Mouse (Mus musculus): ENCODE measurements around the gene Itga7.

Gene Itga7

DNA sequence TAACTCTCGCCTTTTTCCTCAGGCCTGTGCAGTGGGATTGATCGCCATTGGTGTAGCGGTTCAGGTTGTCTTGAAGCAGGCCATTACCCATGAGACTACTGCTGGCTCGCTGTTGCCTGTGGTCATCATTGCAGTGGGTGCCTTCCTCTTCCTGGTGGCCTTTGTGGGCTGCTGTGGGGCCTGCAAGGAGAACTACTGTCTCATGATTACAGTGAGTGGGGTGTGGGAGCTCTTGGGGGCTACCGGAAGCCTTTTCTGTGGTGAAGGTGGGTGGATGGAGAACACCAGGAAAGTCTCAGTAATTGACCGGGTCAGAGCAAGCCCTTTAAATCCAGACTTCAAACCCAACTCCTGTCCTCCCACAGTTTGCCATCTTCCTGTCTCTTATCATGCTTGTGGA, 22.2 kb upstream of the Itga7 start:
- DNase-seq (ENCODE audit: low spot score) = no peak

DNA sequence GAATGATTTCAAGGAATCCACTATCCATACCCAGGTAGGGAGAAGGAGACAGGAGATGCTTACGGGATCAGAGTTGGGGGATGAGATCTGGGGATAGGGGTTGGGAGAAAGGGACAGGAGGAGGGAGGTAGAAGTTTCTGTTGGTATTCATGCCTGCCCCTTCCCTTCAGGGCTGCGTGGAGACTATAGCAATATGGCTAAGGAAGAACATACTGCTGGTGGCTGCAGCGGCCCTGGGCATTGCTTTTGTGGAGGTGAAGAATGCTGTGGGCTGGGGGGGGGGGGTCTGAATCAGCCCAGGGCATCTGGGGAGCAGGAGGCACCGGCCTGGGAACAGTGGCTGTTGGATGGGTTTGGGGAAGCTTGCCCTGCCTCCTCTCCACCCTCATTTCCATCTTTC, 21.4 kb upstream of the Itga7 start:
- no peak for DNase-seq (ENCODE audit: low spot score)

DNA sequence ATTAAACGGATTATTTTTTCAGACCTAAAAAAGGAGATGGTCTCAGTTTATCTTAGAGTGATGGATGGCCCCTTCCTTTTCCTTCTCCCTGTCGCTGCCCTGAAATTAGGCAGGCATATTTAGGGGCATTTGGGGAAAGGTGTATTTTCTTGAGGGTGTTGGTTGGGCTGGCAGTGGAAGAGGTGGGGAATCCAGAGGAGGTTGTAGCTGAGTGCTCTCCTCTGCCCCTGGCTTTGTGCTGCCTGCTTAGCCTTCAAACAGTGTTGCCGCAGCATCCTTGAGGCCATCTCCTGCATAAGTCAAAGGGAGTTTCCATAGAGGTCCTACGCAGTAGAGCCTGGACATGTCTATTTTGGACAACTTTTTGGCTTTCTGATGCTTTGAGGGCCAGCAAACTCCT, 20.8 kb upstream of the Itga7 start:
- no peak for DNase-seq (ENCODE audit: low spot score)

DNA sequence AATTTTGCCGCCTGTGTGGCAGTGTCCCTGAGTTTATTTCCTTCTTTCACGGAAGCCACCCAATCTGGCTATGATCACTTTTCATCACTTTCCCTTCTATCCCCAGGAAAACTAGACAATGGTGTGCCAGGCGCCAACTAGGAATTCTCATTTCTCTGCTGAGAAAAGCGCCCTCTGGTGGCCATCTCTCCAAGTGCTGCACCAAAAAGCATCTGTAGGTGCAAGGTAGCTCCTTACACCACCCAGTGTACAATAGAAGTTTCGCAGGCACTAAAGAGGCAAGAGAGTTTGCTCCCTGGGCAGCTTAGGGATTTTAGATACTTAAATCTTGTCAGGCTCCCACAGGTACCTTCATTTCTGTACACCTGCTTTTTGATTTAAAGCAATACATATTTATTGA, 20.4 kb upstream of the Itga7 start:
- DNase-seq (ENCODE audit: low spot score) = peak; percentile 65

DNA sequence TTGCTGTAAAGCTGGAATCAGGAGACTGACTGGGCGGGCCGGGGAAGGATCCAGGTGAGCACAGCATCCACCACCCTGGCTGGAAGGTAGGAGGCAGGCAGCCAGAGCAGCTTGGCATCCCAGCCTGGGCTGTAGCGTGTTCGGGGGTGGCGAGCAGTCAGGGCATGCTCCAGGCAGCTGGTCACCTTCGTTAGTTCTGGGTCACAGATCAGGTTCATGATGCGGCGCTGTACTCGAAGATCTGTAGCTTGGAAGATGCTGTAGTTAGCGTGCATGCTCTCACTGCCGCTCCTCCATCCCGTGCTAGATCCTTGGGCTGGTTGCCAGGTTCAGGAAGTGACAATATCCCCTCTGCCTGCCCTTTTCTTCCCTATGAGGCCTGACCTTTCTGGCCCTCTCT, 19.9 kb upstream of the Itga7 start:
- DNase-seq (ENCODE audit: low spot score) = no peak

GRCm38 (mm10) chr10:128915550-128915949, 18.1 kb upstream of the Itga7 start:
- no peak for DNase-seq (ENCODE audit: low spot score)

DNA sequence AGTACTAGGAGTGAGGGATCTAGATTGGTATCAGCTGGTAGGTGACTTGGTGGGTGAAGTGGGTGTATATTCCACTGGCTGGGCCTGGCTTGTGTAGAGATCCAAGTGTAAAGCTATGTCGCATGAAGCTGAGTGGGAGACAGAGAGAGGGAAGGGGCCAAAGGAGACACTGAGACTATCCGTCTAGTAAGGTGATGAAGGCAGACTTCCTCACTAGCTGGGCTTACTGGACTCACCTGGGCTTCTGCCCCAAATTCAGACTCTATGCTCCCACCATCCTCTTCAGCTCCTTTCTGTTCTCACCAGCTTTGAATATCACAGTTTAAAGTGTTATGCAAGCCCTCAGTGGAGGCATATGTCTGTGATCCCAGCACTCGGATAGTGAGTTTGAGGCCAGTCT, 17.0 kb upstream of the Itga7 start:
- no peak for DNase-seq (ENCODE audit: low spot score)

- DNase-seq (ENCODE audit: low spot score) = no peak
Observed at GRCm38 (mm10) chr10:128917400-128917799, 16.2 kb upstream of the Itga7 start.

- no peak for DNase-seq (ENCODE audit: low spot score)
Observed at GRCm38 (mm10) chr10:128918246-128918645, 15.4 kb upstream of the Itga7 start.

- no peak for DNase-seq (ENCODE audit: low spot score)
Observed at GRCm38 (mm10) chr10:128919203-128919631, 14.4 kb upstream of the Itga7 start.

GRCm38 (mm10) chr10:128919966-128920365, 13.7 kb upstream of the Itga7 start:
- no peak for DNase-seq (ENCODE audit: low spot score)

- DNase-seq (ENCODE audit: low spot score) = no peak
Observed at GRCm38 (mm10) chr10:128920736-128921161, 12.9 kb upstream of the Itga7 start.

GRCm38 (mm10) chr10:128921251-128921650, 12.4 kb upstream of the Itga7 start:
- DNase-seq (ENCODE audit: low spot score) = no peak

DNA sequence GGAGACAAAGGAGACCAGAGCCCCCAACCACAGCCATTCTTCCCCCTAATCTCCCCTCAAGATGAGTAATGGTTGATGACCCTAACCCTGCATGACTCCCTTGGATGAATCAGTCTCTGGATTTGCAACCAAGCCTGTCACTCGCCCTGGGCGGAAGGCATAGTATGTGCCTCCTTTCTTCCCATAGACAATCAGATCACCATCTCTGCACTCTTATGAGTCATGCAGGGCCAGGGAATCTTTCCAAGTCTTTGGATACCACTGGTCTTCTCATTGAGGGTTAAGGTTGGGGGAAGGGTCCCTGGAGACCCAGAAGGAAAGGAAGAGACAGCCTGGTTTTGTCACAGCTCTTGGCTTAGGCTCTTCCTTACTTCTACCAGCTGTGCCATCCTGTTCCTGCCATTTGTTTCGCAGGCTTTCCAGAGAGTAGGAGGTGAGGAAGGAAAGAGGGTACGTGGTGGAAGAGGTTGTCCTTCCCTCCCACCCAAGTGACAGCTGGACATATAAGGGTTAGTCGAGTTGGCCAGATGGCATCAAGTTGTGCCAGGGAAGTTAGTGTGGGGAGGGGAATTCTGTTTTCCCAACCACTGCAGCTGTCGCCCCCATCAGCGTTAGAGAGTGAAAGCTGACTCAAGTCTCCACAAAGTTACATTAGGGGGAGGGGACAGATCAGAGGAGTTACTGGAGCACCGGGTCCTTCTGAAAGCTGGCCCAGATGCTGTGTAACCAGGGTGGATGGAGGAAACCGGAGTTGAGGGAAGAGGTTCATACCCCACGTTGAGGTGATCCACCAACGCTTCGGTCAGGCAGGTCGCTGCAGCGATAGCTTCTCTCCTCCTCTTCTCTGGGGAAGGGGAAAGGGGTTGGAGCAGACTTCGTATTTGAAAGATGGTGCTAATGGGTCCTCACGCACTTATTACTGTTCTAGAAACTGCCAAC, 11.5 kb upstream of the Itga7 start:
- no peak for DNase-seq (ENCODE audit: low spot score)

- DNase-seq (ENCODE audit: low spot score) = no peak
Observed at GRCm38 (mm10) chr10:128922822-128923012, 10.9 kb upstream of the Itga7 start, which contains the start of gene Rdh5. Gene Rdh5, minus strand, starts transcription at chr10:128922888.

GRCm38 (mm10) chr10:128923013-128923691, 10.5 kb upstream of the Itga7 start:
- DNase-seq (ENCODE audit: low spot score) = peak; percentile 96

DNA sequence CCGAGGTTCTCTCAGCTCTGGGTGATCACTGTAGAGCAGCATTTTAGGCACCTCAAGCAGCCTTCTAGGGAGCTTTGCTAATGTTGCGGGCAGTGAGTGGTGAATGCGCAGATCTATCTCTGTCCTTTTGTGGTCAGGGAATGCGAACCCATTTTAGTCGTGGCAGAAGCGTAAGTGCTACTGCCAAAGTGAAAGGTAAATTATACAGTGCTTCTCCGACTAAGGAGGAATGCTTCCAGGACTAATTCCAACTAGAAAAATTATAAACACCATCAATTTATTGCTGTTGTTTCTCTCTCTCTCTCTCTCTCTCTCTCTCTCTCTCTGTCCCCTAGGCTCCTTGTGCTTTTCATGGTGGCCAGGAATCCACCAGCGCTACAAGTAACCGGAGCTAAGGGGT, 9.7 kb upstream of the Itga7 start, which contains the start of gene Bloc1s1:
Gene Bloc1s1, minus strand, starts transcription at position 101 of the 400 bp plus-strand sequence.
- DNase-seq (ENCODE audit: low spot score) = no peak

GRCm38 (mm10) chr10:128928356-128928755, 5.3 kb upstream of the Itga7 start:
- no peak for DNase-seq (ENCODE audit: low spot score)

DNA sequence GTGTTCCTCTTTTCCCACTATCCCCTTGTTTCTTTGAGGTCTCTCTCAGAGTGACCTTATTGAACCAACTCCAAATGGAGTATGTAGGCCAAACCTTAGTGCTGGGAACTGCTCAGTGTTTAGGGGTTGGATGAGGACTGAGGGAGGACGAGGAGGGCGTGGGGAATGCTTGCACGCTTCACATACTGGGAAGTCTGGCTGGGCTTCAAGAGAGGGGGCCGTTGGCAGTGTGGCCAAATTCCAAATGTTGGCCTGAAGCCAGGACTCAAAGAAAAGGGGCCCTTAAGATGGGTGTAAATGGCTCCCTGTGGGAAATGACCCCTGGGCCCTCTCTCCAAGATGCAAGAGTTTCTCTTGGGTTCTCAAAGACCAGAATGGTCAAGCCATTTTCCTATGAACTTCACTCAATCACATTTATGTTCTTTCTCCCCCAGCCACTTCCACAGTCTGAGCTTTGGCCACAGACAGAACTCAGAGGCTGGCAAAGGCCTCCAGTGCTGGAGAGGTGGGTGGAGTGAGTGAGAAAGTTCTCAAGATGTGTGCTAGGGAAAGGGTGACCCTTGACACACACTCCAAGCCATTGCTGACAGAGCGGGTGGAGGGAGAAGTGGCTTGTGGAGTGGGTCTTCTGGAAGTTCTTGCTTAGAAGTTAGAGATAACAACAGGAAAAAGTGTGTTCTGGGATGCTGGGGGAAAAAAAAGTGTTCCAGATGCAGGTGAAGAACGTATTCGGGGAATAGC, 3.8 kb upstream of the Itga7 start:
- no peak for DNase-seq (ENCODE audit: low spot score)

DNA sequence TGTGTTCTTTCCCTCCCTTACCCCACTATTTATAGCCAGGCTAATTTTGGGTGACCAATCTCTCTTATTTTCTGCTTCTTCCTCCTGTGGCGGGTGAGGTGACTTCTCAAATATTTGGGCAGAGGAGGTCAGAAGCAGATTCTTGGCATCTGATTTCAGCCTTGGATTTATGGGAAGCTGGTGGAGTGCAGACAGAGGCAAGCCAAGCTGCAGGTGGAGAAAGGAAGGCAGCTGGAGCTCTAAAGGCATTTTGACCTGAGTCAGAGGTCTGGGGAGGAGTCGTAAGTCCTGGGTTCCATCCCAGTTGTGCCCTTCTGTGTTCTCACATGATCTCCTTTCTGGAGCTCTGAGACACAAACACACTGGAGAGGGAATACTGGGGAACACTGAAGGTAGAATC, 2.2 kb upstream of the Itga7 start:
- DNase-seq (ENCODE audit: low spot score) = no peak

- no peak for DNase-seq (ENCODE audit: low spot score)
Observed at GRCm38 (mm10) chr10:128933976-128934721, 531 bp downstream of the Itga7 start.

Measured in ovary, adult 18-20 months (tissue).